Mouse (Mus musculus) monocyte, adult 5-6 weeks (primary cell): ENCODE results near the gene Hs6st1. TPM values are rescaled to one million over a fixed set of nuclear protein-coding genes. Genes with fewer than 3 reads are reported as not detected.
"Not testable (repeated sequence)": the region's sequence is repeated elsewhere in the genome, so short reads cannot be mapped to it uniquely, and the experiment has no call there.

Experiments used
- ATAC-seq: fragments of 153-309, 156-312 bp; replicated peaks from 2 replicates; pipeline ENCODE4 v1.8.0; 2017; ENCODE audit warnings: mild to moderate bottlenecking; ENCODE audit not compliant: low TSS enrichment, insufficient number of reproducible peaks, severe bottlenecking, poor library complexity, low FRiP score
- total RNA-seq: library from RNA; stranded (forward); fragments of 200-1000, 200-491, 200-594 nt; gene quantifications from 3 replicates; pipeline ENCODE4 v1.2.3, GENCODE M21; 2017

The Hs6st1 gene
- total RNA-seq: 16.2 to 26.3 TPM (median 21.9 TPM) in 3 replicates

- ATAC-seq: peak; percentile 63
These were observed at the start of gene Hs6st1 for GRCm38 (mm10) chr1:36068076-36068475. Hs6st1 (plus strand) TSS chr1:36068400.

- ATAC-seq: no peak
These were observed 49.6 kb upstream of the Hs6st1 start for GRCm38 (mm10) chr1:36018617-36019016.

GRCm38 (mm10) chr1:36019161-36019560 is 49.0 kb upstream of the Hs6st1 start:
- ATAC-seq: no peak

GRCm38 (mm10) chr1:36020315-36020714 is 47.9 kb upstream of the Hs6st1 start:
- ATAC-seq: no peak

DNA sequence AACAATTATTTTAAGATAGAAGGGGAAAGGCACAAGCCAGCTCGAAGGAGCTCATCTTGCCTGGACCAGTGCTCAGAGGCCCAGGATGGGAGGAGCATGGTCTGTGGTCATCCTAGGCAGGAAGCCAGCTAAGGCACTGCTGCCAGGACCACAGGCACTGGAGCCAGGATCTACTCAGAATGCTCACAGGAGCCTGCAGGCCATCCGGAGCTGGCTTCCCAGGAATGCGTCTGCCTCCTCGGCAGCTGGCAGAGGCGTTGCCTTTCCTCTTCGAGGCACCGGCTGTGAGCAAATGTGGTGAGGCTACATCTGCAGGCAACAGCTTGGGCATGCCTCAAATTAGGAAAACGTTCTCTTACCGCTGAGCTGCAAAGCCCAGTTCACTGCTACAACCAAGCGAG is 37.8 kb upstream of the Hs6st1 start:
- no peak for ATAC-seq

- ATAC-seq: no peak
These were observed 29.4 kb upstream of the Hs6st1 start for GRCm38 (mm10) chr1:36038769-36039168.

GRCm38 (mm10) chr1:36042072-36042471 is 26.1 kb upstream of the Hs6st1 start:
- ATAC-seq: no peak

- ATAC-seq: not testable (repeated sequence)
These were observed 24.4 kb upstream of the Hs6st1 start for GRCm38 (mm10) chr1:36043793-36044192.

DNA sequence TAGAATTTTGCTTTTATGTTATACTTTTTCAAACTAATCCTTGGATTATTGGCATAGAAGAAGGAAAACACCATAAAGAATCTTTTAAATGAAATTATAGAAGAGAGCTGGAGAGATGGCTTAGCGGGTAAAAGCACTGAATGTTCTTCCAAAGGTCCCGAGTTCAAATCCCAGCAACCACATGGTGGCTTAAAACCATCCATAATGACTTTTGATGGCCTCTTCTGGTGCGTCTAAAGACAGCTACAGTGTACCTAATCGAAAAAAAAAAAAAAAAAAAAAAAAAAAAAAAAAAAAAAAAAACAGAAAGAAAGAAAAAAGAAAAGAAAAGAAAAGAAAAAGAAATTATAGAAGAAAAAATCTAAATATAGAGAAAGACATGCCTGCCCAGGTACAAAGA is 23.9 kb upstream of the Hs6st1 start:
- ATAC-seq: no peak

DNA sequence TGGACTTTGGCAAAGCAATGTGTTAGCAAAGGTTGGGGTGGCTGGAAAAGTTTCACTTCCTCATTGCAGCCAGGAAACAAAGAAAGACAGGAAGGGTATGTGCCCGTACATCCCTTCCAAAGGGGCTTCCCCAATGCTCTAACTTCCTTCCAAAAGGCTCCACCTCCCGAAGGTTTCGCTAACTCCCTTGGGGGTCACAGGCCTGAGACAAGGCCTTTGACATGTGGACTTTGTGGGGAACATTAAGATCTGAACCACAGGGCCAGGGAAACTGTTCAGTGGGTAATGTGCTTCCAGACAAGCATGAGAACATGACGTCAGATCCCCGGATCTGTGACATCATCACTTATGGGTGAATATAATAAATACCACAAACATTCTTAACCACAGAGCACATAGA is 15.5 kb upstream of the Hs6st1 start:
- peak; percentile 85 for ATAC-seq

DNA sequence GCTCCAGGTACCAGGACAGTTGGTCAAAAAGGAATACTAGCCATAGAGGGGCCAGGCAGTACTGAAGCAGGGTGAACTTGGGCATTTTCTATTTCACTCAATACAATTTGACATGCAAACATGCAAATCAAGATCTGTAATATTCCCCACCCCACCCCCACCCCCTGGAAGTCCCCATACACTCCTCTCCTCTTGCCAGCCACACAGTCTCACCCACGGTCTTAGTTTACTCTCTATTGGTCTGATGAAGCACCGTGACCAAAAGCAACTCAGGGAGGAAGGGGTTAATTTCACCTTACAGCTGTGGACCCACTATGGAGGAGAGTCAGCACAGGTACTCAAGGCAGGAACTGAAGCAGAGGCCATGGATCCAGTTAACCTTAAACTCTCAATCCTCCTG is 14.6 kb upstream of the Hs6st1 start:
- no peak for ATAC-seq

DNA sequence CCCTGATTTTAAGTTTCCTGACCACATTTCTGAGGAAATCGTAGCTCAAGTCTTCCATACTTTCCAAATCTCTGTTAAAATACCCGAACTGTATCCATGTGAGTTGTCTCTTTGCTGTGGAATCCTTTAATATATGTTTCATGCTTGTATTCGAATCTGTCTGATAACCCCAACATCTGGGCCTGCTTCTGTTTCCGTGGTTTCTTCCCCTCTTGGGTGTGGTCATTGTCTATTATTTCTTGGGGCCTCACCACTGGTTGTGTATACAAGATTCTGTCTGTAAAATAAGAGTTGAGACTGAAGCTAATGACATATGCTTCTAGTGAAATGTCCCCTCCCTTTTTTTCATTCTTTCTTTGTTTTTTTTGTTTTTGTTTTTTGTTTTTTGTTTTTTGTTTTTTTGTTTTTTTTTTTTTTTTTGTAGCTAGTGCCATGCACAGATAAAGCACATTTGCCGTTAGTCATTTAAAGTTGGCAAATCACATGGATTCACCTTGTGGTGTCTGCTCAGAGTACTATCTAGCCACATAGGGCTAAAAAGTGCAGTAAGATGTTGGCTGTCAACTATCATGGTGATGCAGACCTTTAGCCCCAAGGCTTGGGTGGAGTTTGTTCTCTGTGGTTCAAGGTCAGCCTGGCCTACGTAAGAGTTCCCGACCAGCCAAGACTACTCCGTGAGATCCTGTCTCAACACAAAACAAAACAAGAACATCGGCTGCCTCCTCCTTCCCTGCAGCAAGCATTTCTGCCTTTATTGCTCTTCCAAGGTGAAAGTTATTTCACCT is 13.8 kb upstream of the Hs6st1 start:
- peak; percentile 67 for ATAC-seq

- 0 out of 2 replicates have a peak, but pooled peaks have one; percentile 13 for ATAC-seq
These were observed 13.2 kb upstream of the Hs6st1 start for GRCm38 (mm10) chr1:36054967-36055357.

DNA sequence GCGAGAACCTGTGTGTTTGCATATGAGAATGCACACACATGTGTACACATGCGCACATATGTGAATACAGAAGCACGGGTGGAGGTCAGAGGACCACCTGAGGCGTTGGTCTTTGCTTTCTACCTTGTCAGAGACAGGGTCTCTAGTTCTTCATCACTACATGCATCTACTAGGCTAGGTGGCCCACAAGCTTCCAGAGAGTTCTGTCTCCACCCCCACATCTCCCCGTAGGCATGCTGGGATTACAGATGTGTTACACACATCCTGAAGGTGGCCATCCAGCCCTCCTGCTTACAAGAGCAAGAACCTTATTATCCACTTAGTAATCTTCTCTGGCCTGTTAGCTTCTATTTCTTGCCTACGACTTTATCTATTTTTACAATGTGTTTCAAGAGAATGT is 8.8 kb upstream of the Hs6st1 start:
- ATAC-seq: no peak

DNA sequence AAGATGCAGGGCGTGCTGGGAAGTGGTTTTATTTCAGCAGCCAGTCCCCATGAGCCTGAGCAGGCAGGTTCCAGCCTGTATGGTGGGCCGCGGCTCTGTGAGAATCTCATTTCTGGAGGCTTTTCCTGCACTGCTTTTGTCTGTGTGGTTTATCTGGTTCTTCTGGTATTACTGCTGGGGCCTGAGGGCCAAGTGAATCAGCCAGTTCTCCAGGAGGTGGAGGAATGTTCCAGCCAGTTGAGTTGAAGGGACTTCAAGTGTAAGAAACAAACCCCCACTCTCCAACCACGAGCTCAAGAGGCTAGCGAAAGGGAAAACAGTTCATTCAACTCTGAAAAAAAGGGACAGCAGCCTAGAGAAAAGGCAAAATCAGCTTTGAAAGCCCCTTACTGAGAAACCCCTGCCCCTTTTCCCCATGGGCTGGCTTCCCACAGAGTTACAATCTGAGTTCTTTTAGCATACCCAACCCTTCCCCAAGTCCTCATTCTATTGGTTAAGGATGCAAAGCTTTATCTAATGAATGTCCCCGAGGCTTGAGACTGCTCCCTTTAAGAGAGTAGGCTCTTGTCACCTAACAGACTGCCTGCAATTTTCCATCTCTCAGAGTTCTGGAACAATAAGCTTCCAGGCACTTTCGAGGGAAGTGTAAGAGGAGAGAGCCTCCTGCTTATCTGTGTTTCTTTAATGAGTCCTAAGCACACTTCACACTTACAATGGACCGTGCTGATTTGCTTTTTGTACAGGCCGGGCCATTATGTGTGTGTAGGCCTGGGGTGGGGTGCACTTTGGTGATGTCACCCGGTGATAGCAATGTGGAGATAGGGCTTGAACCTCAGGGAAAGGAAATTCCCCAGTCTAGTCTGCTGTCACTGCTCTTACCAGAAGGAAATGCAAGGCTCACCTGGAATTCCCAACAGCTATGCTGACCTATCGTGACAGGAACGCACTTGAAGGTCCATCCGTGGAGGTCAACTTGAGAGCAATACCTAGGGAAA is 7.9 kb upstream of the Hs6st1 start:
- no peak for ATAC-seq

- ATAC-seq: no peak
These were observed 6.8 kb upstream of the Hs6st1 start for GRCm38 (mm10) chr1:36061211-36061915.

GRCm38 (mm10) chr1:36062088-36062805 is 6.0 kb upstream of the Hs6st1 start:
- no peak for ATAC-seq

DNA sequence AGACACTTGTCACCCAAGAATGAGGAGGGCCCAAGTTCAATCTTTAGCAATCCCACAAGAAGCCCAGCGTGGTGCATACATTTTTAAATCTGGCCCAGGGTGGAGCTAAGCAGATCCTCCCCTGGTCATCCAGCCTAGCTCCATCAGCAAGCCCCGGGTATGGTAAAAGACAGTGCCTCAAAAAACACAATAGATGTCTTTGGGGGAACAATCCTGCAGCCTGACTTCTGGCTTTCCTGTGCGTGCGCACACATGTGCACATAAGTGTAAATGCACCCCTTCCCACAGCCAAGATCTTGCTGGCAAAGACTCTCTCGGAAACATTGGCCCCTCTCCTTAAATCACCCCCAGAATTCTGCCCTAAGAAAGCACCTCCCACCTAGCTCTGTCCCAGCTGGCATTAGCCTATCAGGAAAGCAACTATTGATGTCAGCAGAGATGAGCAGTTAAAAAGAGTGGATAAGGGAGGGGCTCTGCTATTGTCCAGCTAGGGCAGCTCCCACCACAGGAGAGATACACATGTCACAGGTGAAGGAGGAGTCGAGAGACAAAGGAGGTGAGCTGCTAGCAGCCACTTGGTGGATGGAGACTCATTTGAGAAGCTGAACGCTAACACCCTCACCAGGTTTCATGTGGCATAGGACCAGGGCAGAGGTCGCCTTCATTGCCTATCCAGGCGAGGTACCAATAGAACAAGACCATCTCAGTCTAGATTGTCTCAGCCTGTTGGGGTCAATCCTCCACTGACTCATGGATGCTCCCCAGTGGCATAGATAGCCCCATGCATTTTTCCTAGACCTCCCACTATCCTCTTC is 5.2 kb upstream of the Hs6st1 start:
- ATAC-seq: no peak
